Mouse (Mus musculus) embryonic fibroblast, embryonic 13.5 days (primary cell): ENCODE results near the gene Nlgn1. TPM values are rescaled to one million over a fixed set of nuclear protein-coding genes. Genes with fewer than 3 reads are reported as not detected.
A peak's percentile ranks its signal among the peaks of the same experiment; 100 is the strongest.

ENCODE experiments used
- H3K27ac ChIP-seq: 2 replicates; pipeline ENCODE4 v1.5.1; 2012; ENCODE audit warnings: low read length, control low read depth, inconsistent platforms; ENCODE audit not compliant: insufficient read depth
- H3K4me1 ChIP-seq: 2 replicates; pipeline ENCODE4 v1.6.1; 2011; ENCODE audit warnings: low read length; ENCODE audit not compliant: control insufficient read depth, insufficient read depth
- H3K4me3 ChIP-seq: 2 replicates; pipeline ENCODE4 v1.5.1; 2011; ENCODE audit warnings: mild to moderate bottlenecking, control low read depth, low read length; ENCODE audit not compliant: insufficient read depth
- CTCF ChIP-seq: IDR thresholded peaks from 2 replicates; pipeline ENCODE4 v1.5.1; 2011; ENCODE audit warnings: mild to moderate bottlenecking, control low read depth, low read length, moderate library complexity, borderline replicate concordance; ENCODE audit not compliant: insufficient read depth
- POLR2A ChIP-seq: IDR thresholded peaks from 2 replicates; pipeline ENCODE4 v1.6.1; 2011; ENCODE audit warnings: low read depth, mild to moderate bottlenecking, control low read depth, low read length, moderate library complexity
- polyA plus RNA-seq: library from polyadenylated mRNA; stranded (reverse); fragments of >200 nt; gene quantifications from 2 replicates; pipeline ENCODE4 v1.2.4, GENCODE M21; 2011; ENCODE audit warnings: low read depth; ENCODE audit not compliant: missing spikeins, insufficient read length

Gene Nlgn1
- polyA plus RNA-seq, 1 experiment, result 0.26 TPM

- Histone ChIP-seq H3K4me3 (no peak overlapping the region), H3K4me1 (no peaks in the 10 kb centered on the region), H3K27ac (no peak overlapping the region)
- TF ChIP-seq CTCF, result no peak
- no peak for TF ChIP-seq POLR2A
Observed at GRCm38 (mm10) chr3:26105528-26105927, 226.7 kb downstream of the Nlgn1 start.

GRCm38 (mm10) chr3:26102271-26102670, 230.0 kb downstream of the Nlgn1 start:
- Histone ChIP-seq H3K27ac (no peak overlapping the region), H3K4me3 (no peak overlapping the region), H3K4me1 (no peaks in the 10 kb centered on the region)
- TF ChIP-seq POLR2A, result no peak
- TF ChIP-seq CTCF, result no peak

GRCm38 (mm10) chr3:26095551-26095950, 236.7 kb downstream of the Nlgn1 start:
- no peak overlapping the region for H3K4me3 ChIP-seq
- H3K27ac ChIP-seq, result no peak overlapping the region
- H3K4me1 ChIP-seq, result no peaks in the 10 kb centered on the region
- TF ChIP-seq POLR2A (no peak), CTCF (peak; percentile 38; the same call in 1 of the 2 replicates)

- Histone ChIP-seq H3K4me1 (no peaks in the 10 kb centered on the region), H3K27ac (no peak overlapping the region), H3K4me3 (no peak overlapping the region)
- no peak for TF ChIP-seq POLR2A
- TF ChIP-seq CTCF, result no peak
Observed at GRCm38 (mm10) chr3:26069366-26069765, 262.9 kb downstream of the Nlgn1 start.

- Histone ChIP-seq H3K27ac (no peak overlapping the region), H3K4me1 (no peaks in the 10 kb centered on the region; the same call in 1 of the 2 replicates), H3K4me3 (no peak overlapping the region)
- TF ChIP-seq CTCF, result no peak
- no peak for TF ChIP-seq POLR2A
Observed at GRCm38 (mm10) chr3:26050769-26051168, 281.5 kb downstream of the Nlgn1 start.

- TF ChIP-seq POLR2A, result no peak
- no peak for TF ChIP-seq CTCF
- no peaks in the 10 kb centered on the region for H3K4me1 ChIP-seq
- H3K27ac ChIP-seq, result no peak overlapping the region
- no peak overlapping the region for H3K4me3 ChIP-seq
Observed at GRCm38 (mm10) chr3:26042966-26043365, 289.3 kb downstream of the Nlgn1 start.

- H3K27ac ChIP-seq, result no peak overlapping the region
- no peak overlapping the region for H3K4me3 ChIP-seq
- H3K4me1 ChIP-seq, result no peaks in the 10 kb centered on the region
- TF ChIP-seq POLR2A (no peak), CTCF (no peak)
Observed at GRCm38 (mm10) chr3:26039696-26040095, 292.6 kb downstream of the Nlgn1 start.

GRCm38 (mm10) chr3:26026025-26026424, 306.2 kb downstream of the Nlgn1 start:
- Histone ChIP-seq H3K4me3 (no peak overlapping the region), H3K27ac (no peak overlapping the region), H3K4me1 (no peaks in the 10 kb centered on the region)
- TF ChIP-seq CTCF, result no peak
- no peak for TF ChIP-seq POLR2A

GRCm38 (mm10) chr3:26023217-26023616, 309.0 kb downstream of the Nlgn1 start:
- Histone ChIP-seq H3K4me1 (no peaks in the 10 kb centered on the region), H3K4me3 (no peak overlapping the region), H3K27ac (no peak overlapping the region)
- TF ChIP-seq POLR2A (no peak), CTCF (no peak)

GRCm38 (mm10) chr3:26021632-26022184, 310.6 kb downstream of the Nlgn1 start:
- H3K4me3 ChIP-seq, result no peak overlapping the region
- H3K4me1 ChIP-seq, result no peaks in the 10 kb centered on the region
- TF ChIP-seq POLR2A (no peak), CTCF (no peak)
- H3K27ac ChIP-seq, result no peak overlapping the region
